Mouse (Mus musculus) urinary bladder, adult 2 months (tissue): ENCODE measurements around the gene Cxcl3. TPM values are rescaled to one million over a fixed set of nuclear protein-coding genes. Genes with fewer than 3 reads are reported as not detected.

ENCODE experiments used
- DNase-seq: peaks from one replicate; pipeline ENCODE4 v3.0.0; 2022; ENCODE audit warnings: low spot score
- polyA plus RNA-seq: library from polyadenylated mRNA; depleted of rRNA; stranded (reverse); fragments of >200 nt; gene quantifications from 2 replicates; pipeline ENCODE4 v1.2.3, GENCODE M21; 2012; rRNA removed

Gene Cxcl3
- polyA plus RNA-seq: 0.06 TPM in 1 of 2 replicates, not detected in the other

DNA sequence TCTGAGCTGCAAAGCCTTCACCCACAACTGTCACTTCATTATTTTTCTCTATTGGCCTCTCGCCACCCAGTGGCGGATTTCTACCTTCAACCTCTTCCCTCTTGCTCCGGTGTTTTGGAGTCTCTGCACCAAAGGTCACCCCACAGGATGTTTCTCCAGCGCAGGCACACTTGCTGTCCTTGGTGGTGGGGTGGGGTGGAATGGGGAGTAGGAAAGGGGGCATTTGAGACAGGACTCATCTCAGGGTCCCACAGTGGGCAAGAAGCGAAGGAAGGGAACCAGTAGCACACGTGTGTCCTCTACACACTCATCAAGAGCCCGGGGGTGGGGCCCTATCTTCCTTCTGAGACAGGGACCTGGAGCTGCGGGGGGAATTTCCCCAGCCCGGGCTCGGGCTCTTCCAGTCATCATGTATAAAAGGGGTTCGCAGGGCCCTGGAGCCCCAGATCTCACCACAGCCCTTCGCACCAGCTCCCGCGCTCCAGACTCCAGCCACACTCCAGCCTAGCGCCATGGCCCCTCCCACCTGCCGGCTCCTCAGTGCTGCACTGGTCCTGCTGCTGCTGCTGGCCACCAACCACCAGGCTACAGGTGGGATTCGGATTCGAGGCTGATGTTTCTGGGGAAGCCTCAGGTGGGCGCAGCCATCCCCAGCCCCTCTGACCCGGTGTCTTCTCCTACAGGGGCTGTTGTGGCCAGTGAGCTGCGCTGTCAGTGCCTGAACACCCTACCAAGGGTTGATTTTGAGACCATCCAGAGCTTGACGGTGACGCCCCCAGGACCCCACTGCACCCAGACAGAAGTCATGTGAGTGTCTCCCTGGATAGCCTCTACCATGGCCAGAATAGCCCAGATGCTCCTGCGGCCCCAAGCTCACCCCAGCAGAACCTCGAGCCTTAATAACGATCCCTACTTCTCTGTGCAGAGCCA lies at the start of gene Cxcl3:
TSS of gene Cxcl3 (plus strand) at position 445 of the 930 bp plus-strand sequence.
- no peak for DNase-seq

GRCm38 (mm10) chr5:90742029-90742428 lies 43.9 kb upstream of the Cxcl3 start:
- DNase-seq: no peak

DNA sequence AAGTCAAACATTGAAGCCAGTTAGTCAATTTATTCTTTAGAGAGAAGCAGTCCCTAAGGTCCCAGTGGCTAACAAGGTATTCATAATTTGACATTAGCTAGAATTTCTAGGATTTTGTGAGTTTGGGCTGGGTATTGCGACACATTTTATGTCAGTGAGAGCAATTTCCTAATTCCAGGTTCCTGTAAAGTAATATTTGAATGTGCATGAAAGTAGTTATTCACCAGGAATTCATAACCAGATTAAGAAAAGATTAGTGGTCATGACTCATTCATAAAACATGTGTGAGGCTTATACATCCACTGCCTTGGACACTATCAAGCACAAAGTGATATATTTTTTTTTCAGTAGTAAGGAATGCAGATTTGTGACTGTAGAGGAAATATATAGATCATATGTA lies 32.0 kb upstream of the Cxcl3 start:
- no peak for DNase-seq

DNA sequence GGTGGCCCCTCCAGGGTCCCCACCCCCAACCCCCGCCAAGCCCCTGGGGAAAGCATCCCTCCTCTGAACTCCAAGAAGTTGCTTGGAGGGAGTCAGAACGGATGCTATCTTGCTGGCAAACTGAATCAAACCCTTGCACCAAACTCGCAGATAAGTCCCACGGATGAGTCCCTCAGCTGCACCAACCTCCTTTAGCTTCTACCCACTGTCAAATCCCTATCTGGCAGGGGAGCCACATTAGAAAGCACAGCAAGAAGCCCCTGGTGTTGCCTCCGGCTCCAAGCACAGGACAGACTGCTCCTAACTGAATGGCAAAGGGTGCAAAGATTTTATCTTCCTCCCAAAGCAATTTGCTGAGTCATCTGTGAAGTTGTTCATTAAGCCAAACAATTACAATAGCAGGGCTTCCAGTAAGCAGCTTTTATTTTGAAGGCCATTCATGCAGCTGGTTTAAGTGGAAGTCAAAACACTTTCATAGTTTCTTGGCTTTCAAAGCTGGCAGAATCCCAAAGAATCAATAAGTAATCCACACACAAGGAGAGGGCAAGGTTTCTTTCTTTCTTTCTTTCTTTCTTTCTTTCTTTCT lies 27.8 kb upstream of the Cxcl3 start:
- no peak for DNase-seq

GRCm38 (mm10) chr5:90759077-90760065 lies 26.5 kb upstream of the Cxcl3 start, which contains the start of gene Cxcl5:
Gene Cxcl5 (plus strand): TSS chr5:90759360.
- DNase-seq: no peak

GRCm38 (mm10) chr5:90760303-90760702 lies 25.6 kb upstream of the Cxcl3 start:
- no peak for DNase-seq

DNA sequence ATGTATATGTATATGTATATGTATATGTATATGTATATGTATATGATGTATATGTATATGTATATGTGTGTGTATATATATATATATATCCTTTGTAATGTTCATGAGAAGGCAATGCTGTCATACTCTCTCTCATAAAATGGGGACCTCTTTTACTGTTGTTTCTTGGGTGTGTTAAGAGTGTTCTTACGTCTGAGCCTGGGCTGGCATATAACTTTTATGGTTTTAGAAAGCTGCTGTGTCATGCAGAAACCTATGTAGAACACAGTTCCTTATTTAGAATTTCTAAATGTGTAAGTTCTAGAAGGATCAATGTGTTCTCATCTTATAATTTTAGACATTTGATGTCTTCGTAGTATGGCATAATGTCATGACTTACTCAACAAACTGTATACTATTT lies 25.1 kb upstream of the Cxcl3 start:
- DNase-seq: no peak

- DNase-seq: no peak
Measured at GRCm38 (mm10) chr5:90761834-90762233, 24.1 kb upstream of the Cxcl3 start.

- no peak for DNase-seq
Measured at GRCm38 (mm10) chr5:90763912-90764665, 21.8 kb upstream of the Cxcl3 start.

- no peak for DNase-seq
Measured at GRCm38 (mm10) chr5:90765821-90766606, 19.9 kb upstream of the Cxcl3 start.

DNA sequence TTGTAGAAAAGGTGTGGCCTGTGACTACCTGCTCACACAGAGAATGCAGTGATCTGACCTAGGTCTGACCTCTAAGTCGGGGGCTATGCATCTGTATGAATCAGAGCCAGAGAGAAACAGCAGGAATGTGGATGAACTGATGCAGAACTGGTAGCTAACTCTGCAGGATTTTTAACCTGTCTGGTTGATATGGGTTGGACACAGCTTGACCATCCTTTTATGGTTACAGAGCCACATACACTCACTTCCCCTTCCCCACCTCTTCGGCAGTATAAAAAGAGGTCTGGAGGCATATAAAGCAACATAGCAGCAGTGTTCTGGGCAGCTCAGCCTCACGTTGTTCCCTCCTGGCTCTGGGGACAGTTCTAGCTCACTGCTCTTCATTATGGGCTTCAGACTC lies 17.7 kb upstream of the Cxcl3 start, which contains the start of gene Ppbp:
TSS of gene Ppbp (plus strand) at position 301 of the 400 bp plus-strand sequence.
- DNase-seq: no peak

- DNase-seq: no peak
Measured at GRCm38 (mm10) chr5:90771369-90771768, 14.5 kb upstream of the Cxcl3 start.

- no peak for DNase-seq
Measured at GRCm38 (mm10) chr5:90771880-90772653, 13.8 kb upstream of the Cxcl3 start, which contains the start of gene Pf4. Gene Pf4 (plus strand): TSS chr5:90772435.

GRCm38 (mm10) chr5:90775562-90775961 lies 10.3 kb upstream of the Cxcl3 start:
- DNase-seq: no peak

DNA sequence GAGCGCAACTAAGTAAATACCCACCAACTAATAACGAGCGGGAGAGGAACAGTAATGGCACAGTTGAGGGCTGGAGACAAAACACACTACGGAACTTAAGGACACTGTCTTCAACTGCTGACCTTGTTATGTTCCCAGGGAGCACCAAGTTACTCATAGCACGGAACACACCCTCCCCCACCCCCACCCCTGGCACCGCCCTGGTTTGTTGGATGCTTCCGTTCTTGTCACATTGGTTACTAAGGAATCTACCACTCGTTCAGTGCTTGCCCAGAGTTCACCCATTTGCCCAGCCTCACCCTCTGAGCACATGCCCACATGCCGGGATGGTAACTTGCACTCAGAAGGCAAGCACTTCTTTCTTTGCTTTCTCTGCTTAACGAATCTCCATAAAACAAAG lies 8.3 kb upstream of the Cxcl3 start:
- DNase-seq: no peak

- DNase-seq: no peak
Measured at GRCm38 (mm10) chr5:90778856-90779255, 7.0 kb upstream of the Cxcl3 start.

GRCm38 (mm10) chr5:90783697-90784096 lies 2.2 kb upstream of the Cxcl3 start:
- no peak for DNase-seq

- DNase-seq: no peak
Measured at GRCm38 (mm10) chr5:90788114-90788513, 2.2 kb downstream of the Cxcl3 start.
